6 mouse cellular contexts compared by ENCODE assay signal in the genomic region with DNA sequence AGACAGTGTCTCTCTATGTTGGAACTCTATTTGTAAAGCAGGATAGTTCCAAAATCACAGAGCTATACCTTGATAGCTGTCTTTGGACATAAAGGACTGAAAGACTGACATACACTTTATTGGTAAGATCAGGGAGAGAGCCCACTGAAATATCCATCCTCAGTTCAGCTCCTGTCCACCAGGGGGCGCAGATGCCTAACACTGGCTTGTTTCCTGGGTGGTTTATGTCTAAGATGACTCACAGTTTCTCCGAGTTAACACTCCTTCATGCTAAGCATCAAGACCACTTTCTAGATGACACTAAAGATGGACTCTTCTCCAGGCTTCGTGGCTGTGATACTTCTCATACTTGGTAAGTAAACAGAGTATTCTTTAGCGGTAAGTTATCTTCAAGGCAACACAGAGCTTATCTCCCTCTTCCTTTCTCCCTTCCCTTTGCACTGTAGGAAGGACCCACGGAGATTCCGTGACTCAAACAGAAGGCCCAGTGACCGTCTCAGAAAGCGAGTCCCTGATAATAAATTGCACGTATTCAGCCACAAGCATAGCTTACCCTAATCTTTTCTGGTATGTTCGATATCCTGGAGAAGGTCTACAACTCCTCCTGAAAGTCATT.
ATAC-seq lines count a peak whose summit lies in the region.
"Not testable (repeated sequence)": the region's sequence is repeated elsewhere in the genome, so short reads cannot be mapped to it uniquely, and the experiment has no call there.

No protein-coding gene starts in this region.

- H3K27ac ChIP-seq in neural tube, embryonic 12.5 days = not testable (repeated sequence)

- no CpG with 5 or more reads among the region's 10 CpGs for WGBS in neural tube, embryonic 12.5 days

- H3K27me3 ChIP-seq in neural tube, embryonic 12.5 days (replicated peaks) = not testable (repeated sequence)

- H3K9ac ChIP-seq in neural tube, embryonic 12.5 days = not testable (repeated sequence)

- not testable (repeated sequence) for H3K4me3 ChIP-seq in neural tube, embryonic 12.5 days

- not testable (repeated sequence) for H3K4me1 ChIP-seq in neural tube, embryonic 12.5 days

- not testable (repeated sequence) for H3K9me3 ChIP-seq in neural tube, embryonic 12.5 days

- H3K36me3 ChIP-seq in neural tube, embryonic 12.5 days = not testable (repeated sequence)

- peak; percentile 69 for ATAC-seq in CD4-positive, CD25-positive, alpha-beta regulatory T cell, adult 4 months
- ATAC-seq in erythroblast, adult 5-6 weeks (replicated peaks; ENCODE audit: low FRiP score, poor library complexity, severe bottlenecking) = peak; percentile 77; the same call in 1 of the 2 replicates
- ATAC-seq in frontal cortex, adult (ENCODE audit: low TSS enrichment) = peak; percentile 79
- ATAC-seq in inflammation-experienced regulatory T-cells, adult 6 months = peak; percentile 72
- peak; percentile 91 for ATAC-seq in megakaryocyte-erythroid progenitor cell, adult 5-6 weeks (replicated peaks; ENCODE audit: low FRiP score, low TSS enrichment, poor library complexity, severe bottlenecking)
- ATAC-seq in neural tube, embryonic 12.5 days (ENCODE audit: low FRiP score, low read depth) = 0 out of 2 replicates have a peak, but pooled peaks have one; percentile 61

- not testable (repeated sequence) for H3K4me2 ChIP-seq in neural tube, embryonic 12.5 days (replicated peaks)
